Mouse (Mus musculus) liver, adult 2 months (tissue): ENCODE results near the gene Slc9a2.

Experiments
- CTCF ChIP-seq: fragments of 200-500 bp; IDR thresholded peaks from 2 replicates; pipeline ENCODE4 v1.5.1; 2011; ENCODE audit warnings: low read depth, low read length, control low read depth
- POLR2A ChIP-seq: fragments of 200-500 bp; IDR thresholded peaks from 2 replicates; pipeline ENCODE4 v1.6.1; 2011; ENCODE audit warnings: low read length, control low read depth; ENCODE audit not compliant: insufficient read depth; ENCODE audit errors: extremely low read depth

DNA sequence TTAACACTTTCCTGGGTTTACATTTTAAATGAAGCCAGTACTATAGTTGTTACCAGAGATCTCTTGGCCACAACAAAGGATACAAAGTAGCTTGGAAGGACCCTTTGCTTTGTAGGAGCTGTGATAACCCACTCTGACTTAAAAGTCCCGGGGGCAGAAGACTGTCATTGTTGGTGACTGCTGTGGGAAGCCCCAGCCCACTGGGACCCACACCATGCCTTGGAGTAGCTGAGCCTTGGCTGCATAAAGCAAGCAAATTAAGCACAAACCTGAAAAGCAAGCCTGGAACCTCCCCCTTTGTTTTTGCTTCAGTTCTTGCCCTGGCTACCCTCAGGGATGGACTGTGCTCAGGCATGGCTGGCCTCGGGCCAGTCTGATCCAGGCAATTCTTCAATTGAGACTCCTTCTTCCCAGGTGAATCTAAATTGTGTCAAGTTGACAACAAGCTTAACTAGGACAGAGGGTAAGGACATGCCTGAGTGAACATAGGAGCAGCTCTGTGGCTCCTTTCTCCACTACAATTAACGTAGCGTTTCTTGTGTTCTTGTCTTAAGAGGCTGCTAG, 89.0 kb downstream of the Slc9a2 start:
- TF ChIP-seq CTCF = no peak
- TF ChIP-seq POLR2A = no peak
